Mouse (Mus musculus) thymus, adult 18-20 months (tissue): Measurements from ENCODE around the gene Ifna4.
A peak's percentile ranks its signal among the peaks of the same experiment; 100 is the strongest.
"Not testable (repeated sequence)": the region's sequence is repeated elsewhere in the genome, so short reads cannot be mapped to it uniquely, and the experiment has no call there.

Experiments used
- DNase-seq, 2 experiments: peaks; one replicate each; pipeline ENCODE4 v3.0.0; 2022; ENCODE audit warnings: mixed read lengths in 2 of 2

Gene Ifna4

GRCm38 (mm10) chr4:88841438-88841911 is at the start of gene Ifna4:
Ifna4 (plus strand) TSS chr4:88841861.
- DNase-seq: no peak

GRCm38 (mm10) chr4:88793936-88794675 is 47.6 kb upstream of the Ifna4 start, which contains the start of gene Gm13275:
Gm13275 (plus strand) TSS chr4:88794487.
- peak; percentile 70 to 78 for DNase-seq

DNA sequence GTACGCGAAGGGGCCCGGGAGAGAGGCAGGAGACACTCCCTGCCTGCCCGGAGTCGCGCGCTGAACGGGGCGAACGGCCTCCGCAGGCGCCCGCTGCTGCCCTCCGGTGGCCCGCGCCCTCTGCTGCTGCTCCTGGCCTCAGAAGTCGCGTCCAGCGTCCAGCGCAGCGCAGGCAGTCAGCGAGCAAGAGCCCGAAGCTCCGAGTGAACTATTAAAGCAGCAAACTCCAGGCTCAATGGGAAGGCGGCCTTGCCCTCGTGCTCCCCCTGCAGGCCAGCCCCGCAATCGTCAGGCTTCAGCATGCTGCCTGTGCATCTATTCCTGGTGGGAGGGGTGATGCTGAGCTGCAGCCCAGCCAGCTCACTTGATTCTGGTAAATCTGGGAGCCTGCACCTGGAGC is 44.6 kb upstream of the Ifna4 start, which contains the start of gene Gm13279:
Gm13279 (plus strand) TSS at position 301 of the 400 bp plus-strand sequence.
- DNase-seq: not testable (repeated sequence)

DNA sequence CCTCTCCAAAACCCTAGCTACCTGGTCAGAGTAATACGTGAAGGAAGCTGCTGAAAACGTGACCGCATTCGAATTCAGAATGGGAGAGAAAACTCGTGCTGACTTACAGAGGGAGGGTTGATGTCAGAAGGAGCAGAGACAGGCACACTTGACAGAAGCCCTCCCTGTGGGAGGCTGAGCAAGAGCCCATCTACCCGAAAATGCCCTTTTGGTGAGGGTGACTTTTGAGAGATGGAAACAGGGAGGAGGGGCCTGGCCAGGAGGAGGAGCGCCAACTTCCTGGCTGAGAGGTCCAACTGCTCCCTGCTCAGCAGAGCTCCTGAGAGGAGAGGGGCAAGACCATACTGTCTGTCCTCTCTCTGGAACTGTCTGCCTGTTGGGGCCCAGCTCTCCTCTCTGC is 42.3 kb upstream of the Ifna4 start, which contains the start of gene Gm13285:
Gm13285 (plus strand) TSS at position 301 of the 400 bp plus-strand sequence.
- not testable (repeated sequence) for DNase-seq

DNA sequence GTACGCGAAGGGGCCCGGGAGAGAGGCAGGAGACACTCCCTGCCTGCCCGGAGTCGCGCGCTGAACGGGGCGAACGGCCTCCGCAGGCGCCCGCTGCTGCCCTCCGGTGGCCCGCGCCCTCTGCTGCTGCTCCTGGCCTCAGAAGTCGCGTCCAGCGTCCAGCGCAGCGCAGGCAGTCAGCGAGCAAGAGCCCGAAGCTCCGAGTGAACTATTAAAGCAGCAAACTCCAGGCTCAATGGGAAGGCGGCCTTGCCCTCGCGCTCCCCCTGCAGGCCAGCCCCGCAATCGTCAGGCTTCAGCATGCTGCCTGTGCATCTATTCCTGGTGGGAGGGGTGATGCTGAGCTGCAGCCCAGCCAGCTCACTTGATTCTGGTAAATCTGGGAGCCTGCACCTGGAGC is 38.7 kb upstream of the Ifna4 start, which contains the start of gene Gm13287:
Gm13287 (plus strand) TSS at position 301 of the 400 bp plus-strand sequence.
- DNase-seq: not testable (repeated sequence)

- not testable (repeated sequence) for DNase-seq
Observed at GRCm38 (mm10) chr4:88805231-88805630, 36.4 kb upstream of the Ifna4 start, which contains the start of gene Gm13288. Gm13288 (plus strand) TSS chr4:88805531.

- DNase-seq: not testable (repeated sequence)
Observed at GRCm38 (mm10) chr4:88805761-88806160, 35.9 kb upstream of the Ifna4 start.

- DNase-seq: no peak
Observed at GRCm38 (mm10) chr4:88815928-88816327, 25.7 kb upstream of the Ifna4 start, which contains the start of gene Ifna7. Ifna7 (plus strand) TSS chr4:88816228.

GRCm38 (mm10) chr4:88819659-88820058 is 22.0 kb upstream of the Ifna4 start, which contains the start of gene Ifna11:
Ifna11 (plus strand) TSS chr4:88819959.
- DNase-seq: no peak

GRCm38 (mm10) chr4:88822995-88823394 is 18.7 kb upstream of the Ifna4 start:
- no peak for DNase-seq

- not testable (repeated sequence) for DNase-seq
Observed at GRCm38 (mm10) chr4:88827116-88827515, 14.5 kb upstream of the Ifna4 start, which contains the start of gene Ifna6. Ifna6 (plus strand) TSS chr4:88827416.

GRCm38 (mm10) chr4:88830523-88830922 is 11.1 kb upstream of the Ifna4 start:
- no peak for DNase-seq

- not testable (repeated sequence) for DNase-seq
Observed at GRCm38 (mm10) chr4:88835225-88835624, 6.4 kb upstream of the Ifna4 start, which contains the start of gene Ifna5. Ifna5 (plus strand) TSS chr4:88835525.

DNA sequence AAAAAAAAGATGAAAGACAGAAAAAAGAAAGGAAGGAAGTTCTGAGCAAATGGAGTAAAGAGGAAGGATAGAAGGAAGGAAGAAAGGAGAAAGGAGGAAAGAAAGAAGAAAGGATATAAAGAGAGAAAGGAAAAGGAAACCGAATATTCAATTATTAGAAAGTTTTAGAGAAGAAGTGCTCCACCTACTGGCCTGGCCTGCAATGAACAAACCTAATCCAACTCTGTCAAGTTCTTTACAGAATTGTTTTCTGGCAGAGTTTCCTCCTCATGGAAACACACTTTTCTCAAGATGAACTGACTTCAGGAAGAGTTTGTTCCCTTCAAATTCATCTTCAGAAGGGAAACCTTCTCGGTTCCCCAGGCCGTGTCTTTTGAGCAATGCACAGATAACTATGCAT is 2.8 kb upstream of the Ifna4 start:
- DNase-seq: no peak

DNA sequence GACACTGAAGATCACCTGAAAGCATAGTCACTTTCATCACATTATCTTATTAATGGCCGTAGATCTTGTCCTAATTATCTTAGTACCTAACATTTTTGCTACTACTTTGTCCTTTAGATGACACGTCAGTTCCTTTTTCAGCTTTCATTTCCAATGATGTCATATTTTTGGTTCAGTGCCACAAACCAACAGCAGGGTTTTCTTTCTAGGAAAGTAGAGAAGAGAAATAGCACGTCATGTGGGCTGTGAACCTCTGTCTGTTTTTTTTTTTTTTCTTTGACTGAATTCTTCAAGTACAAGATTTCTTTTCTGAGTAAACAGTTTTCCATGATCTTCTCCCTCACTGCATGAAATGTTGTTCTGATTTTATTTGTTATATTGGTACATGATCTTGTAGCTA is 1.6 kb upstream of the Ifna4 start:
- DNase-seq: no peak

DNA sequence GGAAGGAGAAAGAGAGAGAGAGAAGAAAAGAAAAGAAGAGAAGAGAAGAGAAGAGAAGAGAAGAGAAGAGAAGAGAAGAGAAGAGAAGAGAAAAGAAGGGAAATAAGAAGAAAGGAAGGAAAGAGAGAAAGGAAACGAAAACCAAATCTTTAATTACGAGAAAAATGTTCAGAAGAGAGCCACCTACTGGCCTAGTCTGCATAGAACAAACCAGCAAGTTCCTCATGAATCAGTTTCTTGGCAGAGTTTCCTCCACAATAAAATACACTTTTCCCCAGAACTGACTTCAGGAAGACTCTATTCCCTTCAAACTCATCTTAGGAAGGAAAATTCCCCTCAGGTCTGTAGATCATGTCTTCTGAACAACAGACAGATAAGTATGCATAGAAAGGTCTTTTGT is 3.7 kb downstream of the Ifna4 start:
- no peak for DNase-seq

- no peak for DNase-seq
Observed at GRCm38 (mm10) chr4:88849698-88850097, 8.0 kb downstream of the Ifna4 start, which contains the start of gene Ifna1. Ifna1 (plus strand) TSS chr4:88850087.

GRCm38 (mm10) chr4:88851026-88851763 is 9.5 kb downstream of the Ifna4 start:
- DNase-seq: no peak

DNA sequence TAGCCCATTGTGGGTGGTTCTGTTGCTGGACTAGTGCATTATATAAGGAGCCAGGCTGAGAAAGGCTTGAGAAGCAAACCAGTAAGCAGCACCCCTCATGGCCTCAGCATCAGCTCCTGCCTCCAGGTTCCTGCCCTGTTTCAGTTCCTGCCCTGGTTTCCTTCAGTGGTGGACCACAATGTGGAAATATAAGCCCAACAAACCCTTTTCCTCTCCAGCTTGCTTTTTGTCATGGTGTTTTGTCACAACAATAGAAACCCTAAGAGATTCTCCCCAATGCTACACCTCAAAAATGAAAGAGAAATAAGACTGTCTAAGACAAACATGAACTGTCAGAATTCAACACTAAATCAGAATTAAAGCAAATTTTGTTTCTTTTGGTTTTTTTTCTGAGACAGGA is 17.6 kb downstream of the Ifna4 start:
- no peak for DNase-seq

- DNase-seq: no peak
Observed at GRCm38 (mm10) chr4:88863309-88863708, 21.6 kb downstream of the Ifna4 start.

GRCm38 (mm10) chr4:88864599-88864998 is 22.9 kb downstream of the Ifna4 start:
- DNase-seq: peak; percentile 35 to 64

- no peak for DNase-seq
Observed at GRCm38 (mm10) chr4:88865011-88865569, 23.4 kb downstream of the Ifna4 start.
